Mouse (Mus musculus) heart, postnatal 0 days (tissue): ENCODE measurements around the gene 1810046K07Rik.

ENCODE experiments used
- CTCF ChIP-seq: IDR thresholded peaks from 2 replicates; pipeline ENCODE4 v1.5.1; 2016; ENCODE audit warnings: antibody characterized with exemption, control low read depth, low read depth
- EP300 ChIP-seq: IDR thresholded peaks from 2 replicates; pipeline ENCODE4 v1.6.1; 2016; ENCODE audit warnings: antibody characterized with exemption, low read depth

GRCm38 (mm10) chr9:51286079-51286478 lies 42.6 kb downstream of the 1810046K07Rik start:
- TF ChIP-seq CTCF (no peak), EP300 (no peak)
